Mouse (Mus musculus) spleen, adult 18-20 months (tissue): ENCODE results near the gene Slc52a3.

ENCODE experiments used
- DNase-seq, 2 experiments: peaks; one replicate each; pipeline ENCODE4 v3.0.0; 2022; ENCODE audit warnings: mixed read lengths in 2 of 2

Slc52a3 gene

GRCm38 (mm10) chr2:152048981-152049441, 52.7 kb downstream of the Slc52a3 start:
- DNase-seq, result no peak

GRCm38 (mm10) chr2:152049611-152050270, 53.4 kb downstream of the Slc52a3 start:
- DNase-seq, result no peak

GRCm38 (mm10) chr2:152050316-152050715, 54.0 kb downstream of the Slc52a3 start:
- no peak for DNase-seq

- no peak for DNase-seq
Observed at GRCm38 (mm10) chr2:152051985-152052384, 55.7 kb downstream of the Slc52a3 start.

- DNase-seq, result no peak
Observed at GRCm38 (mm10) chr2:152055406-152055805, 59.1 kb downstream of the Slc52a3 start.

- DNase-seq, result no peak
Observed at GRCm38 (mm10) chr2:152056368-152057251, 60.3 kb downstream of the Slc52a3 start.

- no peak for DNase-seq
Observed at GRCm38 (mm10) chr2:152057252-152057563, 60.9 kb downstream of the Slc52a3 start.
